Mouse (Mus musculus) stomach, embryonic 16.5 days (tissue): ENCODE measurements around the gene Fam71a. TPM values are rescaled to one million over a fixed set of nuclear protein-coding genes. Genes with fewer than 3 reads are reported as not detected.

Experiments used
- ATAC-seq: fragments of 200-750 bp; cut with Nextera tagmentation; 2 replicates; pipeline ENCODE4 v1.8.0; 2017; ENCODE audit warnings: moderate number of reproducible peaks, moderate TSS enrichment; ENCODE audit not compliant: insufficient read depth, low FRiP score
- H3K27ac ChIP-seq: fragments of 300-500 bp; sonication (generic); 2 replicates; pipeline ENCODE4 v1.5.1; 2014; ENCODE audit warnings: low read length
- H3K27me3 ChIP-seq: fragments of 300-500 bp; sonication (generic); 2 replicates; pipeline ENCODE4 v1.6.1; 2014; ENCODE audit warnings: low read length, control low read depth, mixed read lengths; ENCODE audit not compliant: control insufficient read depth, insufficient read depth
- H3K36me3 ChIP-seq: fragments of 300-500 bp; sonication (generic); 2 replicates; pipeline ENCODE4 v1.6.1; 2014; ENCODE audit warnings: low read length; ENCODE audit not compliant: control insufficient read depth, insufficient read depth
- H3K4me1 ChIP-seq: fragments of 300-500 bp; sonication (generic); 2 replicates; pipeline ENCODE4 v1.6.1; 2014; ENCODE audit warnings: low read length, control low read depth, mixed read lengths; ENCODE audit not compliant: control insufficient read depth, insufficient read depth
- H3K4me2 ChIP-seq: fragments of 300-500 bp; sonication (generic); 2 replicates; pipeline ENCODE4 v1.6.1; 2014; ENCODE audit warnings: low read depth, low read length, mixed read lengths
- H3K4me3 ChIP-seq: fragments of 300-500 bp; sonication (generic); replicated peaks from 2 replicates; pipeline ENCODE4 v1.5.1; 2014; ENCODE audit warnings: mild to moderate bottlenecking, low read length
- H3K9ac ChIP-seq: fragments of 300-500 bp; sonication (generic); 2 replicates; pipeline ENCODE4 v1.6.1; 2014; ENCODE audit warnings: low read length
- H3K9me3 ChIP-seq: fragments of 300-500 bp; sonication (generic); replicated peaks from 2 replicates; pipeline ENCODE4 v1.6.1; 2016; ENCODE audit warnings: low read length, control low read depth; ENCODE audit not compliant: control insufficient read depth
- WGBS: fragments of 180-500 bp; shearing (Covaris S2); extraction: QIAGEN DNeasy Blood & Tissue Kit; methylation state at CpG from one replicate; pipeline ENCODE4 v1.1.7; 2014; 5-methylcytosine and 5-hydroxymethylcytosine counted together
- polyA plus RNA-seq: library from polyadenylated mRNA; unstranded; fragments of >200 nt; fragmentation: Nextera tagmentation; extraction: Ambion mirVana; gene quantifications from 2 replicates; pipeline ENCODE4 v1.2.1, GENCODE M21; 2015

The Fam71a gene
- not detected in 2 replicates for polyA plus RNA-seq

- no peaks in the 10 kb centered on the region for H3K4me1 ChIP-seq
- WGBS: 77% methylated on average over 3 of the region's 3 CpGs
- no peaks in the 10 kb centered on the region for H3K9me3 ChIP-seq
- no peak within 1 kb of the TSS for H3K4me3 ChIP-seq
- H3K27ac ChIP-seq: no peak within 1 kb of the TSS
- H3K4me2 ChIP-seq: no peak within 1 kb of the TSS
- no peaks in the 10 kb centered on the region for H3K36me3 ChIP-seq
- ATAC-seq: no peak
- no peaks in the 10 kb centered on the region for H3K27me3 ChIP-seq
- no peak within 1 kb of the TSS for H3K9ac ChIP-seq
These were observed at the start of gene Fam71a for GRCm38 (mm10) chr1:191164717-191165116. Gene Fam71a (minus strand): TSS chr1:191164817.

GRCm38 (mm10) chr1:191211096-191211495 lies 46.5 kb upstream of the Fam71a start:
- no peak overlapping the region for H3K9ac ChIP-seq
- no peaks in the 10 kb centered on the region for H3K9me3 ChIP-seq
- H3K4me2 ChIP-seq: no peak overlapping the region
- no peak overlapping the region for H3K4me3 ChIP-seq
- ATAC-seq: no peak
- H3K27ac ChIP-seq: no peak overlapping the region
- 0 out of 2 replicates have a peak, but pooled peaks cover under 1% of the 10 kb centered on the region for H3K4me1 ChIP-seq
- H3K27me3 ChIP-seq: no peaks in the 10 kb centered on the region
- H3K36me3 ChIP-seq: no peaks in the 10 kb centered on the region
- 47% methylated on average over 2 of the region's 2 CpGs for WGBS

- Histone ChIP-seq H3K27ac (no peak overlapping the region), H3K9me3 (no peaks in the 10 kb centered on the region), H3K9ac (no peak overlapping the region), H3K27me3 (no peaks in the 10 kb centered on the region), H3K4me3 (no peak overlapping the region), H3K36me3 (no peaks in the 10 kb centered on the region), H3K4me2 (no peak overlapping the region), H3K4me1 (no peaks in the 10 kb centered on the region)
- ATAC-seq: no peak
- WGBS: 79% methylated on average over 5 of the region's 5 CpGs
These were observed 41.2 kb upstream of the Fam71a start for GRCm38 (mm10) chr1:191205791-191206190.

- no peaks in the 10 kb centered on the region for H3K27me3 ChIP-seq
- no peak overlapping the region for H3K4me3 ChIP-seq
- no peak overlapping the region; the same call in 1 of the 2 replicates for H3K27ac ChIP-seq
- H3K9me3 ChIP-seq: no peaks in the 10 kb centered on the region
- WGBS: 53% methylated on average over 5 of the region's 5 CpGs
- no peak for ATAC-seq
- no peaks in the 10 kb centered on the region for H3K4me1 ChIP-seq
- no peak overlapping the region for H3K4me2 ChIP-seq
- H3K9ac ChIP-seq: no peak overlapping the region
- no peaks in the 10 kb centered on the region for H3K36me3 ChIP-seq
These were observed 40.3 kb upstream of the Fam71a start for GRCm38 (mm10) chr1:191204876-191205275.

GRCm38 (mm10) chr1:191203496-191203895 lies 38.9 kb upstream of the Fam71a start:
- H3K4me3 ChIP-seq: no peak overlapping the region
- H3K9me3 ChIP-seq: no peaks in the 10 kb centered on the region
- H3K36me3 ChIP-seq: no peaks in the 10 kb centered on the region
- H3K9ac ChIP-seq: no peak overlapping the region
- H3K27ac ChIP-seq: no peak overlapping the region
- no peak overlapping the region for H3K4me2 ChIP-seq
- no peaks in the 10 kb centered on the region for H3K27me3 ChIP-seq
- ATAC-seq: no peak
- H3K4me1 ChIP-seq: no peaks in the 10 kb centered on the region
- WGBS: 67% methylated on average over 2 of the region's 2 CpGs

- Histone ChIP-seq H3K9ac (no peak overlapping the region), H3K4me3 (no peak overlapping the region), H3K9me3 (no peaks in the 10 kb centered on the region), H3K27me3 (no peaks in the 10 kb centered on the region), H3K27ac (no peak overlapping the region), H3K36me3 (no peaks in the 10 kb centered on the region), H3K4me2 (no peak overlapping the region), H3K4me1 (no peaks in the 10 kb centered on the region)
- WGBS: 78% methylated on average over 11 of the region's 11 CpGs
- ATAC-seq: no peak
These were observed 37.8 kb upstream of the Fam71a start for GRCm38 (mm10) chr1:191202208-191202952.

- Histone ChIP-seq H3K9me3 (no peaks in the 10 kb centered on the region), H3K4me1 (no peaks in the 10 kb centered on the region), H3K4me3 (no peak overlapping the region), H3K4me2 (no peak overlapping the region), H3K27ac (no peak overlapping the region), H3K36me3 (no peaks in the 10 kb centered on the region), H3K9ac (no peak overlapping the region), H3K27me3 (no peaks in the 10 kb centered on the region)
- 81% methylated on average over 9 of the region's 9 CpGs for WGBS
- ATAC-seq: no peak
These were observed 36.4 kb upstream of the Fam71a start for GRCm38 (mm10) chr1:191200816-191201602.

- Histone ChIP-seq H3K9ac (no peak overlapping the region), H3K9me3 (no peaks in the 10 kb centered on the region), H3K27ac (no peak overlapping the region), H3K4me1 (peaks cover 5% of the 10 kb centered on the region; the same call in 1 of the 2 replicates), H3K4me2 (no peak overlapping the region), H3K27me3 (no peaks in the 10 kb centered on the region), H3K4me3 (no peak overlapping the region), H3K36me3 (no peaks in the 10 kb centered on the region)
- ATAC-seq: no peak
- WGBS: 62% methylated on average over 7 of the region's 7 CpGs
These were observed 33.3 kb upstream of the Fam71a start for GRCm38 (mm10) chr1:191197916-191198315.

GRCm38 (mm10) chr1:191196016-191196415 lies 31.4 kb upstream of the Fam71a start:
- WGBS: 86% methylated on average over 6 of the region's 6 CpGs
- Histone ChIP-seq H3K4me2 (no peak overlapping the region), H3K4me3 (no peak overlapping the region), H3K27ac (no peak overlapping the region), H3K9me3 (no peaks in the 10 kb centered on the region), H3K27me3 (no peaks in the 10 kb centered on the region), H3K4me1 (peaks cover 5% of the 10 kb centered on the region; the same call in 1 of the 2 replicates), H3K36me3 (no peaks in the 10 kb centered on the region), H3K9ac (no peak overlapping the region)
- no peak for ATAC-seq
